Mouse (Mus musculus) testis, adult 2 months (tissue): ENCODE measurements around the gene Trim13. TPM values are rescaled to one million over a fixed set of nuclear protein-coding genes. Genes with fewer than 3 reads are reported as not detected.
A peak's percentile ranks its signal among the peaks of the same experiment; 100 is the strongest.
"Not testable (repeated sequence)": the region's sequence is repeated elsewhere in the genome, so short reads cannot be mapped to it uniquely, and the experiment has no call there.

Source experiments
- H3K27ac ChIP-seq: fragments of 200-500 bp; 2 replicates; pipeline ENCODE4 v1.5.1; 2012; ENCODE audit warnings: low read depth, low read length; ENCODE audit not compliant: control insufficient read depth, insufficient read depth
- H3K27me3 ChIP-seq: fragments of 200-500 bp; 2 replicates; pipeline ENCODE4 v1.6.1; 2012; ENCODE audit warnings: mild to moderate bottlenecking, low read length, moderate library complexity; ENCODE audit not compliant: control insufficient read depth, insufficient read depth
- H3K36me3 ChIP-seq: fragments of 200-500 bp; 2 replicates; pipeline ENCODE4 v1.6.1; 2012; ENCODE audit warnings: mild to moderate bottlenecking, low read length; ENCODE audit not compliant: control insufficient read depth, insufficient read depth
- H3K4me1 ChIP-seq: fragments of 200-500 bp; 2 replicates; pipeline ENCODE4 v1.6.1; 2012; ENCODE audit warnings: low read length; ENCODE audit not compliant: control insufficient read depth, insufficient read depth
- H3K4me3 ChIP-seq: fragments of 200-500 bp; 2 replicates; pipeline ENCODE4 v1.5.1; 2012; ENCODE audit warnings: low read depth, mild to moderate bottlenecking, low read length, moderate library complexity, mixed read lengths; ENCODE audit not compliant: control insufficient read depth
- CTCF ChIP-seq: fragments of 200-500 bp; IDR thresholded peaks from 2 replicates; pipeline ENCODE4 v1.5.1; 2012; ENCODE audit warnings: low read depth, mild to moderate bottlenecking, inconsistent platforms, low read length, moderate library complexity; ENCODE audit not compliant: control insufficient read depth, insufficient read depth, insufficient replicate concordance
- POLR2A ChIP-seq: fragments of 200-500 bp; IDR thresholded peaks from 2 replicates; pipeline ENCODE4 v1.6.1; 2012; ENCODE audit warnings: low read depth, mild to moderate bottlenecking, inconsistent platforms, low read length, moderate library complexity; ENCODE audit not compliant: control insufficient read depth
- polyA plus RNA-seq: library from polyadenylated mRNA; depleted of rRNA; stranded (reverse); fragments of >200 nt; gene quantifications from 2 replicates; pipeline ENCODE4 v1.2.3, GENCODE M21; 2012

The Trim13 gene
- polyA plus RNA-seq, 1 experiment, result 13.9 TPM

- H3K4me3 ChIP-seq, result peak overlapping the region; percentile 90
- peak overlapping the region; percentile 44 for H3K27ac ChIP-seq
- H3K4me1 ChIP-seq, result peaks cover 6% of the 10 kb centered on the region
- TF ChIP-seq POLR2A, result peak; percentile 41
- TF ChIP-seq CTCF, result no peak
- no peaks in the 10 kb centered on the region for H3K27me3 ChIP-seq
- no peaks in the 10 kb centered on the region for H3K36me3 ChIP-seq
Measured at GRCm38 (mm10) chr14:61599057-61599806, 1.2 kb downstream of the Trim13 start.

GRCm38 (mm10) chr14:61601348-61601747, 3.3 kb downstream of the Trim13 start:
- TF ChIP-seq CTCF, result no peak
- no peak for TF ChIP-seq POLR2A
- Histone ChIP-seq H3K36me3 (no peaks in the 10 kb centered on the region), H3K27ac (no peak overlapping the region), H3K4me3 (no peak overlapping the region), H3K27me3 (no peaks in the 10 kb centered on the region), H3K4me1 (peaks cover 6% of the 10 kb centered on the region)

GRCm38 (mm10) chr14:61603069-61603755, 5.2 kb downstream of the Trim13 start:
- peaks cover 3% of the 10 kb centered on the region for H3K4me1 ChIP-seq
- TF ChIP-seq CTCF, result no peak
- TF ChIP-seq POLR2A, result no peak
- no peaks in the 10 kb centered on the region for H3K27me3 ChIP-seq
- no peak overlapping the region for H3K27ac ChIP-seq
- H3K4me3 ChIP-seq, result no peak overlapping the region
- no peaks in the 10 kb centered on the region; the same call in 1 of the 2 replicates for H3K36me3 ChIP-seq

GRCm38 (mm10) chr14:61604081-61604480, 6.0 kb downstream of the Trim13 start:
- TF ChIP-seq POLR2A (no peak), CTCF (no peak)
- peaks cover 3% of the 10 kb centered on the region for H3K4me1 ChIP-seq

GRCm38 (mm10) chr14:61606088-61606487, 8.0 kb downstream of the Trim13 start:
- H3K27me3 ChIP-seq, H3K36me3 ChIP-seq, H3K27ac ChIP-seq, H3K4me3 ChIP-seq, H3K4me1 ChIP-seq: not testable (repeated sequence)

More at GRCm38 (mm10) chr14:61604081-61604480, 6.0 kb downstream of the Trim13 start:
- H3K36me3 ChIP-seq, result no peaks in the 10 kb centered on the region; the same call in 1 of the 2 replicates
- H3K27ac ChIP-seq, result no peak overlapping the region
- no peak overlapping the region for H3K4me3 ChIP-seq
- no peaks in the 10 kb centered on the region for H3K27me3 ChIP-seq

GRCm38 (mm10) chr14:61607157-61607556, 9.1 kb downstream of the Trim13 start, which contains the start of gene Kcnrg:
Gene Kcnrg, plus strand, starts transcription at chr14:61607457.
- Histone ChIP-seq H3K27me3 (no peaks in the 10 kb centered on the region), H3K4me1 (no peaks in the 10 kb centered on the region), H3K27ac (no peak within 1 kb of the TSS), H3K4me3 (no peak within 1 kb of the TSS), H3K36me3 (no peaks in the 10 kb centered on the region; the same call in 1 of the 2 replicates)
- TF ChIP-seq POLR2A, result no peak
- TF ChIP-seq CTCF, result no peak

GRCm38 (mm10) chr14:61611766-61612165, 13.7 kb downstream of the Trim13 start:
- H3K27me3 ChIP-seq, result no peaks in the 10 kb centered on the region
- TF ChIP-seq CTCF (no peak), POLR2A (no peak)
- H3K27ac ChIP-seq, result no peak overlapping the region

More at GRCm38 (mm10) chr14:61611766-61612165, 13.7 kb downstream of the Trim13 start:
- Histone ChIP-seq H3K4me1 (no peaks in the 10 kb centered on the region), H3K4me3 (no peak overlapping the region), H3K36me3 (no peaks in the 10 kb centered on the region; the same call in 1 of the 2 replicates)
